Mouse (Mus musculus): ENCODE measurements around the gene Phactr2.

DNA sequence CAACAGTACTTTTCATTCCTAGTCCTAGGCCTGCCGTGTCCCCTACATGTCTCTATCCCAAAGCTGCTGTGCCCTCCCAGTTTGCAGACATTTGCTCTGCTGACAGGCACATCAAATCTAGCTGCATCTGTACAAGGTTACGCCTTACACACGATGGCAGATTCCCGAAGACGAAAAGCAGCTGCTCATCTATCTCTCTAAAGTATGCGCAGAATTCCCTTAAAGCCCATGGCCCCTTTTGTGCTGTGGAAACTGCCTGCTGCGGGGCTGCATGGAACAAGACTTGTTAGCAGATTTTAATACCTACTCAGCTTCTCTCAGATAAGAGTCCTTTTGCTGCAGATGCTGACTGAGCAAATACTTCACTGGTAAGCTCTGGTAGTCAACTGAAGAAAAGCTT is 294.0 kb downstream of the Phactr2 start:
- TF ChIP-seq CTCF (conservative IDR thresholded peaks at IDR 0.05 in 1 of 2, IDR thresholded peaks at IDR 0.05 in 1 of 2; ENCODE audit: low read depth in 2 of 2, low read length in 2 of 2) (no peak), HCFC1 (IDR thresholded peaks at IDR 0.05; ENCODE audit: low read depth, low read length) (no peak), TCF12 (IDR thresholded peaks at IDR 0.05; ENCODE audit: low read depth, low read length) (no peak), JUND (conservative IDR thresholded peaks at IDR 0.05; ENCODE audit: low read depth, low read length) (no peak), EP300 (IDR thresholded peaks at IDR 0.05; ENCODE audit: low read length) (no peak), NELFE (IDR thresholded peaks at IDR 0.05; ENCODE audit: low read depth, low read length) (no peak), KAT2A (IDR thresholded peaks at IDR 0.05; ENCODE audit: insufficient replicate concordance, low read length) (no peak), MAZ (IDR thresholded peaks at IDR 0.05; ENCODE audit: low read depth, low read length) (no peak), POLR2AphosphoS2 (IDR thresholded peaks at IDR 0.05; ENCODE audit: low read depth, low read length) (no peak), ZKSCAN1 (IDR thresholded peaks at IDR 0.05; ENCODE audit: borderline replicate concordance, low read depth, low read length) (no peak), MXI1 (IDR thresholded peaks at IDR 0.05; ENCODE audit: low read depth, low read length) (no peak), CHD2 (IDR thresholded peaks at IDR 0.05; ENCODE audit: low read length) (no peak), UBTF (IDR thresholded peaks at IDR 0.05; ENCODE audit: low read depth, low read length) (no peak), ZNF384 (IDR thresholded peaks at IDR 0.05; ENCODE audit: low read depth, low read length) (no peak)
